Mouse (Mus musculus): Measurements from ENCODE around the gene Chuk. TPM values are rescaled to one million over a fixed set of nuclear protein-coding genes. Genes with fewer than 3 reads are reported as not detected.
A peak's percentile ranks its signal among the peaks of the same experiment; 100 is the strongest.

Chuk gene
- total RNA-seq, 1 experiment from 2014 or later = 84.0 TPM

DNA sequence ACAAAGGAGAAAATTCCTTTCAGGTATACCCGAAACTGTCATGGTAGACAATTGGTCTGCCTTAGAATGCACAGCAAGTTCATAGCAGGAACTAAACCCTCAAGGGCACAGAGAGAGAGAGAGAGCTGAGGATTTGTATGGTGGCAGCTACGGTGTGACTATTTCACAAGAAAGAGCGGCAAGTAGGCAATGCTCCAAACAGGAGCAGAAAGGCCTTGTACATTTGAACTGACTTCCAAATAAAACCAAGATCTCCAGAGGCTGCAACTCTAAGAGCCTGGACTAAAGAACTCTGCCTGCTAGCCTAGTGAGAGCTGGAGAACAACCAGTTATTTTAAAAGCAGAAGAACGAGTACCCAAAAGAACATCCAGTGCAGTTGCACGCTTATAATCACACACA is 65.2 kb downstream of the Chuk start:
- no peak for DNase-seq

DNA sequence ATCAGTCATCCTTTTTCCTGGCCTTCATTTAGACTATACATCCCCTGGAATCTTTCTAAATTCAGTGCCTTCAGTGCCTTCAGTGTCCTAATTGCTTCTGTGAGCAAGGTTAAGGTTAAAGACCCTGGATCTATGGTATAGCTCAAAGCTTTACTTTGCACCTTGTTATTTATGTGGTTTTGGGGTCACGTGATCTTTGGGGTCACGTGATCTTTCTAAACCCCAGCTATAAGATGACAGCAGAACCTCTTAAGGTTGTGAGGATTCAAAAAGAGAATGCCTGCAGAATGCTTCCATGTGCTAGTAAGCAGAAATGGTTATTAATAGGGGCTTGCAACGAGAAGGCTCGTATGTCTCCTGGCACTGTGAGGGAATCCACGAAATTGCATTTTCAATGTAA is 73.9 kb downstream of the Chuk start:
- DNase-seq = no peak

DNA sequence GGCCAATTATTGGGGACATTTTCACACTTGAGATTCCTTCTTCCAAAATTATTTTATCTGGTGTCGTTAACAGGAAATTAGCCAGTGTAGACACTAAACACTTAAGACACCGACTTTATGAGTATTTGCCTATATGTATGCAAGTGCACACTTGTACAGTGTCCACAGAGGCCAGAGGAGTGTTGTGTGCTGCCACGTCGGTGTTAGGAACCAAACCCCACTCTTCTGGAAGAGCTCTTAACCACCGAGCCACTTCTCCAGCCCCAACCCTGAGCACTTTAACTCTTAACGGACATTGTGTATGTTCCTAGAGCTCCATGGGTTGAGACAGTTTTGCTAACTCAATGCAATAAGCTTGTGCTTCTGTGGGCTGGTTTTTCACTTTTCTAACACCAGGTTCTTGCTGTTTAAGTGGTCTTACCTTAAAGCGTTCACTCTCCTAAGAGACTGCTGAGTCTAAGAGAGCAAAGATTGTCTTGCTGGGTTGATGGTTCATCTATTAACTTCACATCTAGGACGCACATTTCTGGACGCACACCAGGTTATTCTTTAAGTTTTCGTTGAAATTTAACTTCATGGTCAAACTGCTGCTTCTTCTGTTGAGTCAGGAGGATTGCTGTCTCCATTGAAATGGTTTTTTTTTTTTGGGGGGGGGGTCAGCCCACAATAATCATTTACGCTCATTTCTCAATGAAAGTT is 75.1 kb downstream of the Chuk start:
- no peak for DNase-seq

DNA sequence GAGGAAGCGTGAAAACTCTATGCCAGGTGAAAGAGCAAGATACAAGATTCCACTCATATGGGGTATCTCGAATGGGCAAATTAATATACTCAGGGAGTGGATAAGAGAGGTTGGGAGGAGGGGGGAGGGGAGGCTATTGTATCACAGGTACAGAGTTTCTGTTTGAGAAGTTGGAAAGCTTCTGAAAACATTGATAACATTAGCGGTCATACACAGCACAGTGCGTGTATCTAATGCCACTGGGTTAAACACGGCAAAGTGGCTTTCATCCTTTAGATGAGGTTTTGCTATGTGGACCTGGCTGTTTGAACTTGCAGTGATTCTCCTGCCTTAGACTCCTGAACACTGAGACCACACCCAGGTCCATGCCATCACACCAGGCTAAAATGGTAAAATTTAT is 77.3 kb downstream of the Chuk start:
- DNase-seq = no peak

DNA sequence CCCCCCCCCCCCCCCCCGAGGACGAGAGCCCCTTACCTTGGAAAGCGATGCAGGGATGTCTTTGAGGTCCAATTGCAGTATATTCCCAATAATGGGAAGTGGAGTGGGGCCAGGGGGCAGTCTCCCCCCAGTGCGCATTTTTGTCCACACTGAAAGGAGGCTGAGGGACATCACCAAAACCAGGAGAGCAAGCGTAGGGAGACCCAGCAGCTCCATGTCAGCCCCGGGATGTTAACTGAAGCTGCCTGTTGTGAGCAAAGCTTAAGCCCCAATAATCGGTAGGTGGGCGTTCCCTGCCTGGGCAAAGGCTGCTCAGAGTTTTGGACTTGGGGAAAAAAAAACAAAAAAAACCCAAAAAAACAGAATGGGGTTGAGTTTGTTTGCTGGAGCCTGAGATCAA is 78.3 kb downstream of the Chuk start, which contains the start of gene Cyp2c23:
Gene Cyp2c23 (minus strand): TSS at position 237 of the 400 bp plus-strand sequence.
- DNase-seq = no peak

DNA sequence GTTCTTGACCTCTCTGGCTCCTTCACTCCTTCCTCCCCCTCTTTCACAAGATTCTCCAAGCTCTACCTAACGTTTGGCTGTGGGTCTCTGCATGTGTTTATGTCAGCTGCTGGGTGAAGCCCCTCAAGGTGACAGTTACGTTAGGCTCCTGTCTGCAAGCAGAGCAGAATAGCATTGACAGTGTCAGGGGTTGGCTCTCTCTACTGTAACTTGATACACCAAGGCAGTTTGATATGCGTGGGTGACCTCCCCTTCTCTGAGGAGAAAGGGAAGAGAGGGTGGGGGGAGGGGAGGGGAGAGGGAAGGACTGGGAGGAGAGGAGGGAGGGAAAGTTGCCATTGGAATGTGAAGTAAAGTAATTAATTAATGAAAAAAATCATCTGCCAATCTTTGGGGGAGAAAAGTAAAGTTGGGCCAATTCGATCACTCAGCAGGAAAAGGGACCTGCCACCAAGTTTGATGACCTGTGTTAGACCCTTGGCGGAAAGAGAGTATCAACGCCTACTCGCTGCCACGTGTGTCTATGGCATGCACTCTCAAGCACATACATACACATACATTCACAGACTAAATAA is 80.2 kb downstream of the Chuk start:
- no peak for DNase-seq

DNA sequence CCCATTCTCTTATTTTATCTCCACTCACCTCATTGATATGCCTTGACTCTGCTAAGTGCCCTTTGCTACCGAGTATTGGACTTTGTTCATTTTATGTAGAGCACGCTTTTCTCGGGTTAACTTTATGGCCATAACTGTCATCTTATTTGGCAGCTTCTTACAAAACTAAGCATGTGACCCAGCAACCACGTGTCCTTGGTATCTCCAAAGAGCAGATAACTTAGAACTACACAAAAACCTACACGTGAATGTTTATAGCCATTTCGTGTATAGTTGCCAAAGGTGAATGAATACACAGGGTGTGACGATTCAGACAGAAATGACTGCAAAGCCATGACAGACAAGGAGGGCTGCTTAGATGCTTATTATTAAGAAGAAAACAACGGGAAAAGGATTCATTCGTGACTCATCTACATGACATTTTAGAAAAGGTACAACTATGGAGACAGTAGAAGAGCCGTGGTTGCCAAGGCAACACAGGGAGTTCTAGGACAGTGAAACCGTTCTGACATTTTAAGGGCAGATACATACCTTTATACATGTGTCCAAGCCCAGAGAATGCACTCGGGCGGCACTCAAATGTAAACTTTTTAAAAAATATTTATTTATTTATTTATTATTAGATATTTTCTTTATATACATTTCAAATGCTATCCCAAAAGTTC is 82.2 kb downstream of the Chuk start:
- DNase-seq = peak; percentile 28

Other genes starting within 250 kb of the Chuk start
- gene Dnmbp, start 167.3 kb downstream of the Chuk start, total RNA-seq (2021) = 15.9 and 17.1 TPM in 2 replicates
- 0.67 TPM in 1 of 2 replicates, not detected in the other for gene Cpn1, start 120.9 kb downstream of the Chuk start, total RNA-seq (2021)
- 1.4 and 3.9 TPM in 2 replicates for gene Cyp2c23, start 78.3 kb downstream of the Chuk start, total RNA-seq (2021)
- gene Erlin1, start 37.7 kb downstream of the Chuk start, total RNA-seq (2021) = 18.3 and 19.7 TPM in 2 replicates
- 25.7 and 37.0 TPM in 2 replicates for gene Cwf19l1, start 28.4 kb upstream of the Chuk start, total RNA-seq (2021)
- 24.7 and 36.9 TPM in 2 replicates for gene Bloc1s2, start 39.0 kb upstream of the Chuk start, total RNA-seq (2021)
- not detected in 2 replicates for gene Pkd2l1, start 85.0 kb upstream of the Chuk start, total RNA-seq (2021)
- not detected in 2 replicates for gene Scd3, start 95.8 kb upstream of the Chuk start, total RNA-seq (2021)
- 749 and 764 TPM in 2 replicates for gene Scd2, start 186.2 kb upstream of the Chuk start, total RNA-seq (2021)
- gene Scd4, start 225.6 kb upstream of the Chuk start, total RNA-seq (2021) = 5.5 and 6.4 TPM in 2 replicates

Data from adrenal gland, postnatal 25 days (tissue).